Comparison of ENCODE assay signal across 22 mouse cellular contexts in genomic region chr11:4454895-4455535, GRCm38 (mm10). TPM values are rescaled to one million over a fixed set of nuclear protein-coding genes. Genes with fewer than 3 reads are reported as not detected.
DNase-seq lines count a peak whose midpoint lies in the region; ATAC-seq and TF ChIP-seq lines count a peak whose summit lies in the region.
"Had no signal": no experiment of that assay in that cellular context is flagged by ENCODE, and none has a peak within 500 bp of the region (broad histone marks: within the 10 kb centered on the region; RNA-seq: fewer than 3 reads in every experiment).

No protein-coding gene starts in this region.

- no peak overlapping the region for H3K27ac ChIP-seq in forebrain, postnatal 0 days (ENCODE audit: low read depth, low read length)
- H3K27ac ChIP-seq in forebrain, embryonic 14.5 days (ENCODE audit: low read depth, low read length), result no peak overlapping the region
- no peak overlapping the region for H3K27ac ChIP-seq in midbrain, embryonic 11.5 days (ENCODE audit: low read depth, low read length)
- H3K27ac ChIP-seq in midbrain, postnatal 0 days (ENCODE audit: low read depth, low read length), result no peak overlapping the region
- no peak overlapping the region for H3K27ac ChIP-seq in CH12.LX (ENCODE audit: insufficient read depth, low read depth)
- no peak overlapping the region for H3K27ac ChIP-seq in embryonic facial prominence, embryonic 10.5 days (replicated peaks)
- H3K27ac ChIP-seq: embryonic facial prominence, embryonic 15.5 days; forebrain, embryonic 10.5 days; forebrain, embryonic 15.5 days; heart, embryonic 15.5 days; hindbrain, embryonic 13.5 days; hindbrain, postnatal 0 days had no signal

- H3K4me1 ChIP-seq in forebrain, postnatal 0 days (ENCODE audit: insufficient read depth), result no peaks in the 10 kb centered on the region
- no peaks in the 10 kb centered on the region; the same call in 1 of the 2 replicates for H3K4me1 ChIP-seq in forebrain, embryonic 14.5 days (ENCODE audit: control insufficient read depth, insufficient read depth, low read length)
- no peaks in the 10 kb centered on the region for H3K4me1 ChIP-seq in midbrain, embryonic 11.5 days (ENCODE audit: control insufficient read depth, insufficient read depth, low read length)
- H3K4me1 ChIP-seq in midbrain, postnatal 0 days (ENCODE audit: insufficient read depth, low read length), result no peaks in the 10 kb centered on the region
- peaks cover 4 to 20% of the 10 kb centered on the region in 2 experiments for H3K4me1 ChIP-seq in CH12.LX (ENCODE audit: control insufficient read depth in 1 of 2, insufficient read depth in 2 of 2)
- 0 out of 2 replicates have a peak, but pooled peaks cover 4% of the 10 kb centered on the region for H3K4me1 ChIP-seq in embryonic facial prominence, embryonic 10.5 days
- H3K4me1 ChIP-seq: embryonic facial prominence, embryonic 15.5 days; forebrain, embryonic 15.5 days; hindbrain, embryonic 13.5 days had no signal

- no peak for TF ChIP-seq EP300 in CH12.LX (IDR thresholded peaks at IDR 0.05; ENCODE audit: low read length)

- no peak for TF ChIP-seq RAD21 in CH12.LX (IDR thresholded peaks at IDR 0.05; ENCODE audit: low read depth, low read length)

- H3K27me3 ChIP-seq in forebrain, postnatal 0 days (ENCODE audit: insufficient read depth, low read length), result no peaks in the 10 kb centered on the region
- no peaks in the 10 kb centered on the region for H3K27me3 ChIP-seq in forebrain, embryonic 14.5 days (replicated peaks; ENCODE audit: control insufficient read depth, insufficient read depth, low read length)
- H3K27me3 ChIP-seq in midbrain, embryonic 11.5 days (ENCODE audit: control insufficient read depth, insufficient read depth, low read length), result no peaks in the 10 kb centered on the region
- H3K27me3 ChIP-seq in midbrain, postnatal 0 days (ENCODE audit: insufficient read depth, low read length), result no peaks in the 10 kb centered on the region
- no peaks in the 10 kb centered on the region for H3K27me3 ChIP-seq in CH12.LX (replicated peaks)
- H3K27me3 ChIP-seq in embryonic facial prominence, embryonic 10.5 days (replicated peaks; ENCODE audit: low read depth, poor library complexity, severe bottlenecking), result peaks cover 6% of the 10 kb centered on the region; the same call in 1 of the 2 replicates
- H3K27me3 ChIP-seq: embryonic facial prominence, embryonic 15.5 days; forebrain, embryonic 15.5 days; hindbrain, embryonic 13.5 days had no signal

- no peak for TF ChIP-seq POLR2A in CH12.LX (IDR thresholded peaks at IDR 0.05; ENCODE audit: low read depth, low read length)

- H3K9ac ChIP-seq in forebrain, postnatal 0 days, result no peak overlapping the region
- no peak overlapping the region for H3K9ac ChIP-seq in forebrain, embryonic 14.5 days (ENCODE audit: low read length)
- no peak overlapping the region for H3K9ac ChIP-seq in midbrain, embryonic 11.5 days (ENCODE audit: low read length)
- H3K9ac ChIP-seq in midbrain, postnatal 0 days (replicated peaks; ENCODE audit: low read length, poor library complexity, severe bottlenecking), result no peak overlapping the region
- H3K9ac ChIP-seq in CH12.LX (ENCODE audit: insufficient read depth, low read depth), result no peak overlapping the region
- H3K9ac ChIP-seq: embryonic facial prominence, embryonic 15.5 days; forebrain, embryonic 15.5 days; heart, embryonic 15.5 days; hindbrain, embryonic 13.5 days had no signal

- in situ Hi-C loops in CH12.LX (cut with MboI; ENCODE audit: low pct_ligation_motif_present, low pct_unique_long_range_greater_than_20kb, low sequenced_read_pairs), result no loop called here

- no peak for DNase-seq in forebrain, postnatal 0 days
- DNase-seq in forebrain, embryonic 14.5 days (ENCODE audit: low spot score), result no peak
- DNase-seq in midbrain, embryonic 11.5 days (ENCODE audit: low spot score, missing footprints), result peak; percentile 44
- DNase-seq in midbrain, postnatal 0 days (ENCODE audit: low spot score), result no peak
- peak; percentile 62 for DNase-seq in CH12.LX (ENCODE audit: extremely low read depth)
- DNase-seq in right cerebral cortex, postnatal 14 days, result no peak
- DNase-seq in embryonic facial prominence, embryonic 10.5 days (ENCODE audit: low spot score), result no peak
- DNase-seq: adrenal gland, adult 2 months; adrenal gland, postnatal 25 days; cerebellum, adult 2 months; cerebellum, postnatal 10 days; gastrocnemius, postnatal 14 days; heart, postnatal 14 days had no signal

- no peak overlapping the region for H3K4me3 ChIP-seq in forebrain, postnatal 0 days (ENCODE audit: low read depth, low read length)
- H3K4me3 ChIP-seq in forebrain, embryonic 14.5 days (ENCODE audit: low read depth, low read length), result no peak overlapping the region
- no peak overlapping the region for H3K4me3 ChIP-seq in midbrain, embryonic 11.5 days (ENCODE audit: low read depth, low read length)
- no peak overlapping the region for H3K4me3 ChIP-seq in midbrain, postnatal 0 days (ENCODE audit: low read depth, low read length)
- no peak overlapping the region for H3K4me3 ChIP-seq in CH12.LX (replicated peaks in 1 of 3; ENCODE audit: low read depth in 2 of 3, low read length in 2 of 3, poor library complexity in 1 of 3)
- no peak overlapping the region for H3K4me3 ChIP-seq in embryonic facial prominence, embryonic 10.5 days
- H3K4me3 ChIP-seq: embryonic facial prominence, embryonic 15.5 days; erythroblast, embryonic 14.5 days; forebrain, embryonic 10.5 days; forebrain, embryonic 15.5 days; heart, embryonic 15.5 days; hindbrain, embryonic 13.5 days had no signal

- H3K4me2 ChIP-seq in forebrain, postnatal 0 days (ENCODE audit: low read depth), result no peak overlapping the region
- H3K4me2 ChIP-seq in forebrain, embryonic 14.5 days (ENCODE audit: low read length), result no peak overlapping the region
- no peak overlapping the region for H3K4me2 ChIP-seq in midbrain, embryonic 11.5 days
- H3K4me2 ChIP-seq in midbrain, postnatal 0 days (ENCODE audit: low read depth, low read length, poor library complexity, severe bottlenecking), result no peak overlapping the region
- peak overlapping the region; percentile 58 for H3K4me2 ChIP-seq in CH12.LX (ENCODE audit: insufficient read depth, low read depth, poor library complexity, severe bottlenecking)
- H3K4me2 ChIP-seq: embryonic facial prominence, embryonic 15.5 days; forebrain, embryonic 15.5 days; heart, embryonic 11.5 days; heart, embryonic 15.5 days; hindbrain, embryonic 13.5 days had no signal

- TF ChIP-seq CTCF in forebrain, postnatal 0 days (IDR thresholded peaks at IDR 0.05; ENCODE audit: low read depth), result no peak
- TF ChIP-seq CTCF in midbrain, postnatal 0 days (IDR thresholded peaks at IDR 0.05), result no peak
- no peak for TF ChIP-seq CTCF in CH12.LX (conservative IDR thresholded peaks at IDR 0.05 in 1 of 2, IDR thresholded peaks at IDR 0.05 in 1 of 2; ENCODE audit: low read depth in 2 of 2, low read length in 2 of 2)

- H3K9me3 ChIP-seq in forebrain, postnatal 0 days (ENCODE audit: low read length), result no peaks in the 10 kb centered on the region
- no peaks in the 10 kb centered on the region for H3K9me3 ChIP-seq in forebrain, embryonic 14.5 days (replicated peaks; ENCODE audit: control insufficient read depth, low read length)
- no peaks in the 10 kb centered on the region for H3K9me3 ChIP-seq in midbrain, embryonic 11.5 days (ENCODE audit: control insufficient read depth, low read length)
- no peaks in the 10 kb centered on the region for H3K9me3 ChIP-seq in midbrain, postnatal 0 days (ENCODE audit: low read length)
- H3K9me3 ChIP-seq in CH12.LX (replicated peaks; ENCODE audit: low read length), result no peaks in the 10 kb centered on the region
- H3K9me3 ChIP-seq in embryonic facial prominence, embryonic 10.5 days, result no peaks in the 10 kb centered on the region
- H3K9me3 ChIP-seq: embryonic facial prominence, embryonic 15.5 days; forebrain, embryonic 10.5 days; forebrain, embryonic 15.5 days; heart, embryonic 15.5 days; hindbrain, embryonic 13.5 days had no signal

- no peaks in the 10 kb centered on the region for H3K36me3 ChIP-seq in forebrain, postnatal 0 days (ENCODE audit: insufficient read depth)
- H3K36me3 ChIP-seq in forebrain, embryonic 14.5 days (ENCODE audit: control insufficient read depth, insufficient read depth, low read length), result no peaks in the 10 kb centered on the region
- no peaks in the 10 kb centered on the region for H3K36me3 ChIP-seq in midbrain, embryonic 11.5 days (ENCODE audit: control insufficient read depth, insufficient read depth, low read length)
- H3K36me3 ChIP-seq in midbrain, postnatal 0 days (ENCODE audit: insufficient read depth, low read length), result no peaks in the 10 kb centered on the region
- no peaks in the 10 kb centered on the region for H3K36me3 ChIP-seq in CH12.LX (replicated peaks in 1 of 2; ENCODE audit: control insufficient read depth in 1 of 2, insufficient read depth in 1 of 2, low read length in 1 of 2)
- no peaks in the 10 kb centered on the region for H3K36me3 ChIP-seq in embryonic facial prominence, embryonic 10.5 days (replicated peaks)
- H3K36me3 ChIP-seq: embryonic facial prominence, embryonic 15.5 days; forebrain, embryonic 10.5 days; forebrain, embryonic 15.5 days; heart, embryonic 15.5 days; hindbrain, embryonic 13.5 days had no signal

- dilution Hi-C loops in CH12.LX (cut with MboI; ENCODE audit: extremely low pct_ligation_motif_present, extremely low pct_unique_long_range_greater_than_20kb, low sequenced_read_pairs), result no loop called here

- no peaks in the 10 kb centered on the region for H3K79me2 ChIP-seq in CH12.LX (replicated peaks; ENCODE audit: control insufficient read depth, extremely low read depth, insufficient read depth, poor library complexity, severe bottlenecking)

- WGBS in forebrain, postnatal 0 days, result 74% methylated on average over 8 of the region's 8 CpGs
- WGBS in forebrain, embryonic 14.5 days, result 74% methylated on average over 8 of the region's 8 CpGs
- 74% methylated on average over 8 of the region's 8 CpGs for WGBS in midbrain, embryonic 11.5 days
- 57% methylated on average over 8 of the region's 8 CpGs for WGBS in midbrain, postnatal 0 days
- WGBS in embryonic facial prominence, embryonic 10.5 days, result 75% methylated on average over 8 of the region's 8 CpGs

- peak; percentile 38; the same call in 1 of the 2 replicates for ATAC-seq in forebrain, postnatal 0 days
- no peak for ATAC-seq in forebrain, embryonic 14.5 days
- no peak for ATAC-seq in midbrain, embryonic 11.5 days (ENCODE audit: low FRiP score)
- ATAC-seq in midbrain, postnatal 0 days (ENCODE audit: low FRiP score), result no peak
- ATAC-seq: forebrain, embryonic 15.5 days; hindbrain, postnatal 0 days had no signal

RNA-seq across cellular contexts. Expression of gene Hormad2, which starts 14.1 kb away (rescaled TPM):
- not detected in 2 replicates for total RNA-seq in forebrain, postnatal 0 days (2014; rRNA removed)
- 0.09 TPM in 1 of 2 replicates, not detected in the other for polyA plus RNA-seq in forebrain, postnatal 0 days (2015; fragmentation: Nextera tagmentation; extraction: Ambion mirVana)
- polyA plus RNA-seq in forebrain, embryonic 14.5 days (2014; fragmentation: Nextera tagmentation; extraction: Ambion mirVana), result 0.09 and 0.11 TPM in 2 replicates
- polyA plus RNA-seq in midbrain, embryonic 11.5 days (2014; fragmentation: Nextera tagmentation; extraction: Ambion mirVana), result 0.07 TPM in 1 of 2 replicates, not detected in the other
- total RNA-seq in midbrain, postnatal 0 days (2014; rRNA removed), result not detected in 2 replicates
- polyA plus RNA-seq in midbrain, postnatal 0 days (2015; fragmentation: Nextera tagmentation; extraction: Ambion mirVana), result 0.10 TPM in 1 of 2 replicates, not detected in the other
- total RNA-seq in CH12.LX (2012; rRNA removed), result not detected in 2 replicates
- total RNA-seq in CH12.LX (2014; rRNA removed), result not detected in 2 replicates
- not detected in 2 replicates for polyA plus RNA-seq in CH12.LX (2012; ENCODE audit: insufficient read length, low read depth)
- polyA plus RNA-seq in embryonic facial prominence, embryonic 10.5 days (2016; fragmentation: Nextera tagmentation; extraction: Ambion mirVana), result 0.15 and 0.68 TPM in 2 replicates
- total RNA-seq: gastrocnemius, adult 18-20 months; gastrocnemius, postnatal 14 days; heart, postnatal 14 days; hindbrain, postnatal 0 days had no signal
- polyA plus RNA-seq: adrenal gland, adult 2 months; erythroblast, embryonic 14.5 days; forebrain, embryonic 15.5 days; hindbrain, embryonic 13.5 days; hindbrain, postnatal 0 days had no signal

Comparison
In these comparisons a context has a peak if more than half of its experiments do, and no peak if none do; other contexts are left out.
1. DNase-seq: peak in midbrain, embryonic 11.5 days (single experiment) and CH12.LX (single experiment); none in forebrain, postnatal 0 days (single experiment), forebrain, embryonic 14.5 days (single experiment), midbrain, postnatal 0 days (single experiment), right cerebral cortex, postnatal 14 days (single experiment) and embryonic facial prominence, embryonic 10.5 days (single experiment).